In genomic region chr3:84175337-84176315, GRCm38 (mm10) we compare ENCODE assay signal across 9 mouse cellular contexts. TPM values are rescaled to one million over a fixed set of nuclear protein-coding genes. Genes with fewer than 3 reads are reported as not detected.
DNase-seq lines count a peak whose midpoint lies in the region; ATAC-seq lines count a peak whose summit lies in the region.
"Had no signal": no experiment of that assay in that cellular context is flagged by ENCODE, and none has a peak within 500 bp of the region (broad histone marks: within the 10 kb centered on the region; RNA-seq: fewer than 3 reads in every experiment).

No protein-coding gene starts in this region.

- H3K9me3 ChIP-seq in hindbrain, embryonic 16.5 days (ENCODE audit: control insufficient read depth, low read length) = no peaks in the 10 kb centered on the region

- H3K4me1 ChIP-seq in hindbrain, embryonic 16.5 days (ENCODE audit: control insufficient read depth, insufficient read depth, low read depth, low read length) = no peaks in the 10 kb centered on the region

- H3K9ac ChIP-seq in hindbrain, embryonic 16.5 days (ENCODE audit: low read depth, low read length) = no peak overlapping the region

- H3K4me3 ChIP-seq in hindbrain, embryonic 16.5 days (ENCODE audit: low read length) = no peak overlapping the region

- DNase-seq in T-cell, adult 2 months (ENCODE audit: low spot score) = peak; percentile 54
- DNase-seq in cerebellum, adult 9-10 months = peak; percentile 82
- peak; percentile 57 to 86 for DNase-seq in frontal cortex, adult 2 months (ENCODE audit: extremely low spot score in 1 of 2, low spot score in 1 of 2)
- DNase-seq in layer of hippocampus, postnatal 36 days = peak; percentile 47 to 77
- DNase-seq in right cerebral cortex, postnatal 14 days = peak; percentile 72
- DNase-seq in urinary bladder, postnatal 4 days (ENCODE audit: low spot score in 2 of 2) = peak; percentile 61 to 74

- H3K27me3 ChIP-seq in hindbrain, embryonic 16.5 days (replicated peaks; ENCODE audit: control insufficient read depth, insufficient read depth, low read length) = no peaks in the 10 kb centered on the region

- peak; percentile 79 for ATAC-seq in hindbrain, embryonic 16.5 days
- ATAC-seq in megakaryocyte-erythroid progenitor cell, adult 5-6 weeks (replicated peaks; ENCODE audit: low FRiP score, low TSS enrichment, poor library complexity, severe bottlenecking) = peak; percentile 98

- H3K27ac ChIP-seq in hindbrain, embryonic 16.5 days (ENCODE audit: low read depth, low read length) = no peak overlapping the region
- H3K27ac ChIP-seq: macrophage had no signal

- WGBS in hindbrain, embryonic 16.5 days = 43% methylated on average over 7 of the region's 7 CpGs

- peaks cover 21% of the 10 kb centered on the region for H3K36me3 ChIP-seq in hindbrain, embryonic 16.5 days (ENCODE audit: control insufficient read depth, insufficient read depth, low read length)

- no peak overlapping the region for H3K4me2 ChIP-seq in hindbrain, embryonic 16.5 days (ENCODE audit: low read length)

RNA-seq across cellular contexts. Expression of gene Gm6525, which starts 1.7 kb away (rescaled TPM):
- polyA plus RNA-seq in frontal cortex, adult 2 months (2012; rRNA removed) = 0.08 TPM in 1 of 2 replicates, not detected in the other
- 1.6 and 1.8 TPM in 2 replicates for polyA plus RNA-seq in hindbrain, embryonic 16.5 days (2015; fragmentation: Nextera tagmentation; extraction: Ambion mirVana)
- total RNA-seq in layer of hippocampus, postnatal 36 days (2021) = not detected
- not detected in 2 replicates for total RNA-seq in megakaryocyte-erythroid progenitor cell, adult 5-6 weeks (2014; fragmentation: Nextera tagmentation)
- total RNA-seq in megakaryocyte-erythroid progenitor cell, adult 5-6 weeks (2017) = 0.47 and 1.1 TPM in 2 replicates
- polyA plus RNA-seq: macrophage had no signal

RNA-seq across cellular contexts. Expression of gene Mnd1, which starts 20.0 kb away (rescaled TPM):
- polyA plus RNA-seq in frontal cortex, adult 2 months (2012; rRNA removed) = 4.6 and 4.8 TPM in 2 replicates
- polyA plus RNA-seq in hindbrain, embryonic 16.5 days (2015; fragmentation: Nextera tagmentation; extraction: Ambion mirVana) = 2.0 and 2.9 TPM in 2 replicates
- 1 to 10 TPM; 2.3 to 3.1 TPM for total RNA-seq in layer of hippocampus, postnatal 36 days (2021)
- 19.3 and 27.9 TPM in 2 replicates for total RNA-seq in megakaryocyte-erythroid progenitor cell, adult 5-6 weeks (2014; fragmentation: Nextera tagmentation)
- 36.5 and 47.5 TPM in 2 replicates for total RNA-seq in megakaryocyte-erythroid progenitor cell, adult 5-6 weeks (2017)

Comparison
In these comparisons a context has a peak if more than half of its experiments do, and no peak if none do; other contexts are left out.
1. RNA of gene Mnd1, which starts 20.0 kb away (total RNA-seq): 19.3 to 47.5 TPM in megakaryocyte-erythroid progenitor cell, adult 5-6 weeks; 2.3 to 3.1 TPM in layer of hippocampus, postnatal 36 days; every median in the first group is over 4 times any median in the second.
2. Peak in every context shown above with its lines, with median percentiles within 50 percentile points of each other: DNase-seq.